Mouse (Mus musculus) c-Kit-negative CD71-positive TER-119-positive erythroid progenitor cells, embryonic 14.5 days (primary cell): ENCODE data around the gene Gm21987.

Experiments used
- DNase-seq: peaks from one replicate; pipeline ENCODE4 v3.0.0-alpha.2; 2013; ENCODE audit warnings: low read depth, low spot score

Gene Gm21987

DNA sequence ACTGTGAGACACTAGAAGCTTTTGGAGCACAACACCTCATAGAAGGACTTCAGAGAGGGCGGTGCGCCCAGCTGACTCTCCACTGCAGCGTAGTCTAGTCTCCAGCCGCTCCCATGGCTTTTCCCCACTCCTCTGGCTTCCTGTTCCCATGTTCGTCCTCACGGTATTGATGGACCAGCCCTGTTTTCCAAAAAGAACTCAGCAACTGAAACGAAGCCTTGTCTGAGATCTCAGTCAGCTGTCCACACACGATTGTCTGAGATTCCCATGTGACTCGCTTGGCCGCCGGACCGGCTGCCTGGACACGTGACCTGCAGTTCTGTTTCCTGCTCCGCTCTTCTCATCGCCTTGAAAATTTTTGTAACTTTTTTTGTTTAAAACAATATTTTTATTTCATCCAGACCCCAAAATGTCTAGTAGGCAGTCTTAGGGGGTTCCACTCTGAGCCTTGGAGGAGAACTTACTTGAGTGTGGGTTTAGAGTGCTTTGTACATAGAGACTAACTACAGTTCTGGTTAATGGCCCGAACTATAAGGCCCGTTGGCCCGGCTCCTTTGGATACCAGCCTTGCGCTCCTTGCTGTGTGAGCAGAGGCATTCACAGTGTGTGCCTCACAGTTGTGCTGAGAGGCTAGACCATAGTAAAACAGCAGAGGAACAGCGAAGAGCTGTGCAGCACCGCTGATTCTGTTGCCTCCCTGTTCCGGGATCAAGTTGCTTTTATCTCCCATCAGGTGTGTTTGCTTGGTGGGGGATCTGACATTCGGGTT lies 45.5 kb downstream of the Gm21987 start:
- DNase-seq, result no peak

DNA sequence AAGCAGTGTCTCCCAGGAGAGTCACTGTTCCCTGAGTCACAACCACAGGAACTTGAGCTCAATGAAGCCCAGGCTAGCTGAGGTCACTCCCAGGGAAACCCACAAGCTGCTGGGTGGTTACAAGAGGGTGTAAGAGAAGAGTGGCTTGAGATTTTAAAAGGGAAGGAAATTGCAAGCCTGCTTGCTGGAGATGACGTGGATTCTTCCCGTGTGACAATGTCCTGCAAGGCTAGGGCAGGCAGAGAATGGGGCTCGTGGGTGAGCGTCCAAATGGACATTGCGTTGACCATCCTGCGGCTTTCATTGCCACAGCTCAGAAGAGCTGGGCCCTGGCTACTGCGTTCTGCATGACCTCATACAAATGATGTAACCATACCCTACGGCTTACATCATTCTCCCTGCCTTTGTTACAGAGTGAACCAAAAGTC lies 47.4 kb downstream of the Gm21987 start:
- no peak for DNase-seq

- no peak for DNase-seq
Measured at GRCm38 (mm10) chr16:38395060-38395730, 48.4 kb downstream of the Gm21987 start.

DNA sequence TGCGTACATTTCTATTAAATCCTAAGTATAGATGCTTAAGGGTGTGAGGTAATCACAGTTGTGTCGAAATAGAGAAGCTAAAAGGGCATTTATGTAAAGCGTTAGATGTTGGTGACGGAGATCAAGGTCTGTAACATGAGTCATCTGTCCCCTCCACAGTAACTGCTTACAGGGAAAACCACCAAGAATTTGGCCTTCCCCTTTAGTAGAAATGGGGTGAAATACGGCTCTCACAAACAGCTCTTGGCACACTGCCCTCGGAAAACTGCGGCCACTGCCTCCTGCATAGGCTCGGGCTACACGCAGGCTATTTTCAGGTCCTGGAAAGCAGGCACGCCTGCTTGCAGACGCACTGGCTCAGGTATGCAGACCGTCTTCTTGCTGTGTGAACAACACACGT lies 49.3 kb downstream of the Gm21987 start:
- no peak for DNase-seq

GRCm38 (mm10) chr16:38398266-38398665 lies 51.4 kb downstream of the Gm21987 start:
- no peak for DNase-seq

DNA sequence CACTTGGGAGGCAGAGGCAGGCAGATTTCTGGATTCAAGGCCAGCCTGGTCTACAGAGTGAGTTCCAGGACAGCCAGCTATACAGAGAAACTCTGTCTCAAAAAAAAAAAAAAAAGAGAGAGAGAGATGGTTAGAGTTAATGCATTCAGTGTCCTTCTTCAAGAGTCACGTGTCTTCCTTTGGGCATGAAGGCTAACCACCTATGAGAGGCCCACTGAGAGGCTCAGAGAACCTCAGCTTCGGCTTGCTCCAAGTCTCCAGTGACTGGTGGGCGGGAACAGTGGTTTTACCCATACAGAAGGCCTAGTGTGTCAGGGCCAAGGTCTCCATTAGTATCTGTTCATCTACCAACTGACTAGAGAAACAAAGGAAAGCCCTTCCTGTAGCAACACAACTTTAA lies 52.2 kb downstream of the Gm21987 start:
- DNase-seq, result no peak

- no peak for DNase-seq
Measured at GRCm38 (mm10) chr16:38399531-38400231, 52.8 kb downstream of the Gm21987 start.

DNA sequence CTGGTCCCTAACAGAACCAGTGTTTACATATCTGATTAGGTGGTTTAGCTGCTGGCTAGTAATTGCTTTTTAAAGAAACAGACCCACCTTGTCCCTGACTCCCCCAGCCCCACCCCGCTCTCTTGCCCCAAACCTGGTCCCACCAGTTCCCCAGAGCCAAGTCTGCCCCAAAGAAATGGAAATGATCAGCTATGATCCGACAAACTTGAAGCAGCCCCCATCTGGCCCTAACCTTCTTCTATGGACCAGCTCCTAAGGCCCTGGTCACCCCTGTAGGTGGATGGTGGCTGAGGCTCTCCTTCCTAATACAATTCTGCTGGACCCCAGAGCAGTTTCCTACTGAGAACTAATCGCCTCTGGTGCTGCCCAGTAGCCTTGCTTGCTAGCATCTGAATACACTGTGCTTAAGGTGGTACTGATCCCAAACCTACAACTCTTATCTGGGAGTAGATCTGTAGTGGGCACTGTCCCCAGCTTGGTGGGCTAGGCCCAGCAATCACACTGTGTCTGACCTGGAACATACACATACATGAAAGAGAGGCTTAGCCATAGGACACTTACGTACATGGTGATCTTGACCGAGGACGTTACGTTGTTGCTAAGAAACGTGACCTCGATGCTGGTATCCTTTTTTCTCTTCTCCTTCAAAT lies 53.6 kb downstream of the Gm21987 start:
- DNase-seq, result no peak

DNA sequence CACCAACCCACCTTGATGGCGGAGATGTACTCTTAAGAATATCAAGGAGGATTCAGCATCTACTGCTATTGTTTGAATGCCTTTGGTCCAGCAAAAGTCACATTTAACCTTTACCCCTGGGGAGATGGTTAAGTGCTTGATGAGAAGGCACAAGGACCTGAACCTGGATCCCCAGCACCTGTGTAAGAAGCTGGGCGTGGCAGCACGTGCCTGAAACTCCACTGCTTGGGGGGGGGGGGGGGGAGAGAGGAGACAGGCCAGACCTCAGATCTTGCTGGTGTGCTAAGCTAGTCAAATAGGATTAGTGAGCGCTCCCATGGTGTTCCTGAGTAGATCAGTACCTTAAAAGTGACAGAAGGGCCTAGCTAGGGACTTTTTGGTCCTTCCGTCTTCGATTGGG lies 54.6 kb downstream of the Gm21987 start:
- DNase-seq, result no peak

DNA sequence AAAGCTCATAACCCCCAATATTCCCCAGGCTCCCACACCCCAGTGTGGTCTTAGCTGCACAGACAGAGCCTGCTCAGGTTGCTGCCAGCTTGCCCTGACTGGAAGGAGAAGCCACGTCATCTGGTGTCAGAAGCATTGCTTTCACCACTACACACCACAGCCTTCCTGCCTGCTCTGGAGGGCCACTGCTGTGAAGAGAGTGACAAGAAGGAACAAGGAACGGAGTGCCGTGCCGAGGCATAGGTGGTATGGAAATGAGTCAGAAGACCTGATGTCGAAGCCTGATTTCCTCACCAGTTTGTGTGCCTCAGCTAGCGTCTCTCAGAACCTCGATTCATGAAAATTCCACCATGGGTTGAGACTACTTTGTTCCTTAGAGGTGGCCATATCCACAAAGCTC lies 56.8 kb downstream of the Gm21987 start:
- DNase-seq, result no peak

DNA sequence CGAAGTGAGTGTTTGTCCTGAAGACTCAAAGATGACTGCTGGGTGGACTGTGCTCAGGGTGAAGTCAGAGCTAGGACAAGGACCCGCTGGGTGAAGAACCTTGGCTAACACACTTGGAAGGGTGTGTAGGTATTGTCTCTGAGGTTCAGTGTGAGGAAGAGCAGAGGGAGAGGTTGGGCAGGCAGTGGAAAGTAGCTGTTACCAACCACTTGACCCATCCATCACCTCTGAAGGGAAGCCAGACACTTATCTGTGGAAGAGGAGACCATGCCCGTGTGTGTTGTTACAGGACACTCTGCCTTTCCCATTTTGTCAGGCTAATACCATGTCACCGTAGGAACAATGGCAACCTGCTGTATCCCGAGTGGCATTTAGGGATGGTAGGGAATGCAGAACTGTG lies 59.5 kb downstream of the Gm21987 start:
- DNase-seq, result no peak

DNA sequence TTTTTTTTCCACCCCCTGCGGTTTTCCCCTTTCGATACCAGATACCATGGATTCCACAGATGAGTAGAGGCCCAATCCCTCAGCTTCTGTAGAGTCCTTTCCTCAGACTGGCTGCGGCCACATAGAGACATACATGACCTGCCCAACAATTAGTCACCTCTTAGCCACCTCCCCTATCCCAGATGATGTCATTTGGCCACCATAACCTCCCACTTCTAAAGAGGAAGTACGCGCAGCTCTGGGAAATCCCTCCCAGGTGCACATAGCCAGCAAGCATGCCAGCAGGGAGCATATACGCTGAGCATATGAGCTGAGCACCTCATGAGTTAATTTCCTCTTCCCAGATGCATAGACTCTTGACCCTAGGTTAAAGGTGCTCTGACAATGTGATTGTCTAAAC lies 59.9 kb downstream of the Gm21987 start:
- no peak for DNase-seq

- DNase-seq, result no peak
Measured at GRCm38 (mm10) chr16:38407584-38407983, 60.7 kb downstream of the Gm21987 start.

DNA sequence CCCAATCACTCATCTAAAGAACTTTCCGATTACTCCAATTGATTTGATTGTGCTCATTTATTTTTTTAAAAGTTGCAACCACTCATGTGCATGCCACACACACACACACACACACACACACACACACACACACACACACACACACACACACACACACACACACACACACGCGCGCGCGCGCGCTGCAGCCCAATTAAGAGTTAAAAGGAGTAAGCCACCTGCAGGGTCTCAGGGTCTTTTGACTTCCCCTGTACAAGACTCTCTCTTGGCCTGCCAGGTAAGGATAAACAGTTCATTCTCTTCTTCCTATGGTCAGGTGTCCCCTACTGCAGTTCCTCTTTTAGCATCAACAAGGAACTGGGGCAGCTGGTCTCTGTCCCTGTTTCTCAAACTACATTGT lies 61.6 kb downstream of the Gm21987 start:
- no peak for DNase-seq
